Mouse (Mus musculus) c-Kit-positive CD71-negative TER-119-negative erythroid progenitor cells, embryonic 14.5 days (primary cell): ENCODE results near the gene Alpk1.

ENCODE experiments used
- DNase-seq: peaks from one replicate; pipeline ENCODE4 v3.0.0-alpha.2; 2013; ENCODE audit warnings: low read depth

Gene Alpk1

GRCm38 (mm10) chr3:127743614-127744365 is 36.5 kb downstream of the Alpk1 start:
- DNase-seq: no peak

- peak; percentile 13 for DNase-seq
These were observed 38.9 kb downstream of the Alpk1 start for GRCm38 (mm10) chr3:127741473-127741872.

GRCm38 (mm10) chr3:127737876-127738275 is 42.5 kb downstream of the Alpk1 start:
- no peak for DNase-seq

- no peak for DNase-seq
These were observed 44.9 kb downstream of the Alpk1 start for GRCm38 (mm10) chr3:127735395-127735794.

GRCm38 (mm10) chr3:127729513-127730137 is 50.7 kb downstream of the Alpk1 start:
- no peak for DNase-seq

- no peak for DNase-seq
These were observed 51.3 kb downstream of the Alpk1 start for GRCm38 (mm10) chr3:127728851-127729512.

GRCm38 (mm10) chr3:127728046-127728445 is 52.3 kb downstream of the Alpk1 start:
- DNase-seq: no peak

- DNase-seq: no peak
These were observed 59.4 kb downstream of the Alpk1 start for GRCm38 (mm10) chr3:127720948-127721347.

- no peak for DNase-seq
These were observed 60.3 kb downstream of the Alpk1 start for GRCm38 (mm10) chr3:127720050-127720449.

- DNase-seq: no peak
These were observed 60.7 kb downstream of the Alpk1 start for GRCm38 (mm10) chr3:127719601-127720000.

GRCm38 (mm10) chr3:127716759-127717158 is 63.6 kb downstream of the Alpk1 start:
- no peak for DNase-seq

- DNase-seq: no peak
These were observed 67.2 kb downstream of the Alpk1 start for GRCm38 (mm10) chr3:127713112-127713511.

GRCm38 (mm10) chr3:127711536-127711935 is 68.8 kb downstream of the Alpk1 start:
- no peak for DNase-seq

GRCm38 (mm10) chr3:127707089-127707485 is 73.2 kb downstream of the Alpk1 start:
- DNase-seq: no peak

- no peak for DNase-seq
These were observed 73.8 kb downstream of the Alpk1 start for GRCm38 (mm10) chr3:127706445-127707088.

GRCm38 (mm10) chr3:127705515-127706444 is 74.5 kb downstream of the Alpk1 start:
- DNase-seq: no peak

GRCm38 (mm10) chr3:127705139-127705514 is 75.2 kb downstream of the Alpk1 start:
- no peak for DNase-seq

GRCm38 (mm10) chr3:127701196-127701825 is 79.0 kb downstream of the Alpk1 start:
- no peak for DNase-seq

GRCm38 (mm10) chr3:127698636-127699035 is 81.7 kb downstream of the Alpk1 start:
- DNase-seq: no peak

- DNase-seq: no peak
These were observed 83.8 kb downstream of the Alpk1 start for GRCm38 (mm10) chr3:127696541-127696940.
